Mouse (Mus musculus) frontal cortex, postnatal 10 days (tissue): Measurements from ENCODE around the gene Itsn1.
A peak's percentile ranks its signal among the peaks of the same experiment; 100 is the strongest.

Experiments
- DNase-seq, 2 experiments: peaks; one replicate each; pipeline ENCODE4 v3.0.0; 2022; ENCODE audit warnings: low spot score in 2 of 2, mixed read lengths in 1 of 2

Itsn1 gene

GRCm38 (mm10) chr16:91870158-91870582 is 141.1 kb downstream of the Itsn1 start:
- DNase-seq = no peak

GRCm38 (mm10) chr16:91871188-91871587 is 142.1 kb downstream of the Itsn1 start:
- DNase-seq = no peak

GRCm38 (mm10) chr16:91873695-91874094 is 144.6 kb downstream of the Itsn1 start:
- no peak for DNase-seq

GRCm38 (mm10) chr16:91875567-91876344 is 146.7 kb downstream of the Itsn1 start:
- DNase-seq = no peak

- DNase-seq = no peak
Measured at GRCm38 (mm10) chr16:91876457-91876856, 147.4 kb downstream of the Itsn1 start.

GRCm38 (mm10) chr16:91879101-91879500 is 150.0 kb downstream of the Itsn1 start:
- DNase-seq = no peak

- DNase-seq = no peak
Measured at GRCm38 (mm10) chr16:91880869-91881767, 152.0 kb downstream of the Itsn1 start.

- no peak for DNase-seq
Measured at GRCm38 (mm10) chr16:91882168-91882859, 153.2 kb downstream of the Itsn1 start.

- DNase-seq = no peak
Measured at GRCm38 (mm10) chr16:91883636-91884035, 154.6 kb downstream of the Itsn1 start.

- DNase-seq = no peak
Measured at GRCm38 (mm10) chr16:91884196-91884595, 155.1 kb downstream of the Itsn1 start.

GRCm38 (mm10) chr16:91885389-91886122 is 156.5 kb downstream of the Itsn1 start:
- no peak for DNase-seq

GRCm38 (mm10) chr16:91888368-91888767 is 159.3 kb downstream of the Itsn1 start:
- DNase-seq = no peak

- DNase-seq = no peak
Measured at GRCm38 (mm10) chr16:91889831-91890230, 160.8 kb downstream of the Itsn1 start.

- DNase-seq = no peak
Measured at GRCm38 (mm10) chr16:91891218-91891617, 162.1 kb downstream of the Itsn1 start.

GRCm38 (mm10) chr16:91896426-91896830 is 167.3 kb downstream of the Itsn1 start:
- peak in 1 of 2 experiments; percentile 55 for DNase-seq

- DNase-seq = no peak
Measured at GRCm38 (mm10) chr16:91898850-91899848, 170.1 kb downstream of the Itsn1 start.

- no peak for DNase-seq
Measured at GRCm38 (mm10) chr16:91900274-91900673, 171.2 kb downstream of the Itsn1 start.

- DNase-seq = no peak
Measured at GRCm38 (mm10) chr16:91903801-91904506, 174.9 kb downstream of the Itsn1 start.

GRCm38 (mm10) chr16:91905127-91905860 is 176.2 kb downstream of the Itsn1 start:
- no peak for DNase-seq
